Mouse (Mus musculus) MEL (cell line): ENCODE measurements around the gene Prr5l. TPM values are rescaled to one million over a fixed set of nuclear protein-coding genes. Genes with fewer than 3 reads are reported as not detected.
A peak's percentile ranks its signal among the peaks of the same experiment; 100 is the strongest.

ENCODE experiments used
- DNase-seq: peaks from one replicate; pipeline ENCODE4 v3.0.0; 2011; ENCODE audit warnings: low read depth, low spot score
- H3K27ac ChIP-seq: 2 replicates; pipeline ENCODE4 v1.5.1; 2012; ENCODE audit warnings: low read depth, mild to moderate bottlenecking, control low read depth, low read length, moderate library complexity; ENCODE audit not compliant: control insufficient read depth
- H3K27me3 ChIP-seq, 2 experiments: fragments of 150-350 bp in 1 of 2; sonication (generic) in 1 of 2; 2 replicates each; pipeline ENCODE4 v1.6.1; 2012; ENCODE audit warnings: low read length in 2 of 2, mild to moderate bottlenecking in 2 of 2, improper control_type of control experiment in 1 of 2, moderate library complexity in 1 of 2; ENCODE audit not compliant: insufficient read depth in 2 of 2, control insufficient read depth in 1 of 2
- H3K36me3 ChIP-seq, 2 experiments: 2 replicates each; pipeline ENCODE4 v1.6.1; 2012 to 2014; ENCODE audit warnings: low read length in 2 of 2, improper control_type of control experiment in 1 of 2, inconsistent platforms in 1 of 2, mild to moderate bottlenecking in 1 of 2; ENCODE audit not compliant: insufficient read depth in 2 of 2, control insufficient read depth in 1 of 2
- H3K4me1 ChIP-seq, 2 experiments: fragments of 150-350 bp in 1 of 2; sonication (generic) in 1 of 2; 2 replicates each; pipeline ENCODE4 v1.6.1; 2012; ENCODE audit warnings: low read length in 2 of 2, improper control_type of control experiment in 1 of 2, mild to moderate bottlenecking in 1 of 2; ENCODE audit not compliant: insufficient read depth in 2 of 2, control insufficient read depth in 1 of 2
- H3K4me3 ChIP-seq, 2 experiments: fragments of 150-350 bp in 1 of 2; sonication (generic) in 1 of 2; 2 replicates each; pipeline ENCODE4 v1.5.1; 2012; ENCODE audit warnings: low read depth in 2 of 2, low read length in 2 of 2, mild to moderate bottlenecking in 2 of 2, moderate library complexity in 2 of 2, control low read depth in 1 of 2, improper control_type of control experiment in 1 of 2; ENCODE audit not compliant: control insufficient read depth in 1 of 2, insufficient read depth in 1 of 2
- H3K79me2 ChIP-seq: 2 replicates; pipeline ENCODE4 v1.6.1; 2012; ENCODE audit warnings: mild to moderate bottlenecking, low read length, moderate library complexity; ENCODE audit not compliant: control insufficient read depth, poor library complexity, insufficient read depth
- H3K9ac ChIP-seq: 2 replicates; pipeline ENCODE4 v1.6.1; 2012; ENCODE audit warnings: low read depth, mild to moderate bottlenecking, control low read depth, low read length, moderate library complexity; ENCODE audit not compliant: control insufficient read depth, poor library complexity, severe bottlenecking
- H3K9me3 ChIP-seq: fragments of 150-350 bp; sonication (generic); replicated peaks from 2 replicates; pipeline ENCODE4 v1.6.1; 2012; ENCODE audit warnings: mild to moderate bottlenecking, low read length, improper control_type of control experiment, moderate library complexity; ENCODE audit not compliant: insufficient read depth
- BHLHE40 ChIP-seq: IDR thresholded peaks from 2 replicates; pipeline ENCODE4 v1.6.1; 2012; ENCODE audit warnings: low read depth, mild to moderate bottlenecking, inconsistent platforms, low read length, improper control_type of control experiment, borderline replicate concordance
- CHD2 ChIP-seq: IDR thresholded peaks from 2 replicates; pipeline ENCODE4 v1.6.1; 2011; ENCODE audit warnings: low read length, improper control_type of control experiment
- CTCF ChIP-seq, 3 experiments: IDR thresholded peaks in 2 of 3; conservative IDR thresholded peaks in 1 of 3; 2 replicates each; pipeline ENCODE4 v1.5.1; 2011 to 2012; ENCODE audit warnings: low read length in 3 of 3, low read depth in 2 of 3, mild to moderate bottlenecking in 2 of 3, improper control_type of control experiment in 1 of 3, inconsistent platforms in 1 of 3, mixed read lengths in 1 of 3, moderate library complexity in 1 of 3; ENCODE audit not compliant: control insufficient read depth in 1 of 3, insufficient read depth in 1 of 3, poor library complexity in 1 of 3, severe bottlenecking in 1 of 3
- E2F4 ChIP-seq: IDR thresholded peaks from 2 replicates; pipeline ENCODE4 v1.6.1; 2011; ENCODE audit warnings: low read depth, low read length, improper control_type of control experiment, borderline replicate concordance
- ELF1 ChIP-seq: IDR thresholded peaks from 2 replicates; pipeline ENCODE4 v1.6.1; 2014; ENCODE audit warnings: low read depth, mild to moderate bottlenecking, inconsistent platforms, low read length, improper control_type of control experiment, moderate library complexity
- EP300 ChIP-seq, 2 experiments: IDR thresholded peaks; 2 replicates each; pipeline ENCODE4 v1.6.1; 2011; ENCODE audit warnings: improper control_type of control experiment in 2 of 2, low read length in 2 of 2, low read depth in 1 of 2, mild to moderate bottlenecking in 1 of 2
- ETS1 ChIP-seq: IDR thresholded peaks from 2 replicates; pipeline ENCODE4 v1.6.1; 2012; ENCODE audit warnings: low read depth, mild to moderate bottlenecking, inconsistent platforms, low read length, improper control_type of control experiment, moderate library complexity
- GABPA ChIP-seq: IDR thresholded peaks from 2 replicates; pipeline ENCODE4 v1.6.1; 2012; ENCODE audit warnings: low read depth, mild to moderate bottlenecking, inconsistent platforms, low read length, improper control_type of control experiment, moderate library complexity
- GATA1 ChIP-seq: IDR thresholded peaks from 2 replicates; pipeline ENCODE4 v1.6.1; 2011; ENCODE audit warnings: low read depth, low read length, improper control_type of control experiment
- HCFC1 ChIP-seq: IDR thresholded peaks from 2 replicates; pipeline ENCODE4 v1.6.1; 2012; ENCODE audit warnings: low read depth, mild to moderate bottlenecking, inconsistent platforms, low read length, improper control_type of control experiment, moderate library complexity
- JUND ChIP-seq: IDR thresholded peaks from 2 replicates; pipeline ENCODE4 v1.6.1; 2011; ENCODE audit warnings: low read depth, mild to moderate bottlenecking, improper control_type of control experiment, low read length
- KAT2A ChIP-seq: conservative IDR thresholded peaks from 2 replicates; pipeline ENCODE4 v1.6.1; 2012; ENCODE audit warnings: low read depth, low read length, improper control_type of control experiment, inconsistent platforms
- MAFK ChIP-seq: IDR thresholded peaks from 2 replicates; pipeline ENCODE4 v1.6.1; 2011; ENCODE audit warnings: low read depth, mild to moderate bottlenecking, low read length, improper control_type of control experiment, borderline replicate concordance
- MAX ChIP-seq: IDR thresholded peaks from 2 replicates; pipeline ENCODE4 v1.6.1; 2011; ENCODE audit warnings: low read length, improper control_type of control experiment
- MAZ ChIP-seq: IDR thresholded peaks from 2 replicates; pipeline ENCODE4 v1.6.1; 2012; ENCODE audit warnings: low read depth, mild to moderate bottlenecking, inconsistent platforms, low read length, improper control_type of control experiment
- MEF2A ChIP-seq: IDR thresholded peaks from 2 replicates; pipeline ENCODE4 v1.6.1; 2014; ENCODE audit warnings: low read depth, mild to moderate bottlenecking, inconsistent platforms, low read length, improper control_type of control experiment; ENCODE audit not compliant: poor library complexity, insufficient replicate concordance, severe bottlenecking; ENCODE audit errors: extremely low read depth
- MXI1 ChIP-seq: IDR thresholded peaks from 2 replicates; pipeline ENCODE4 v1.6.1; 2011; ENCODE audit warnings: mild to moderate bottlenecking, low read depth, low read length, improper control_type of control experiment
- MYB ChIP-seq: IDR thresholded peaks from 2 replicates; pipeline ENCODE4 v1.6.1; 2011; ENCODE audit warnings: mild to moderate bottlenecking, low read depth, low read length, improper control_type of control experiment
- MYC ChIP-seq: IDR thresholded peaks from 2 replicates; pipeline ENCODE4 v1.6.1; 2011; ENCODE audit warnings: low read depth, mild to moderate bottlenecking, low read length, improper control_type of control experiment, moderate library complexity
- NELFE ChIP-seq: IDR thresholded peaks from 2 replicates; pipeline ENCODE4 v1.6.1; 2011; ENCODE audit warnings: low read depth, low read length, improper control_type of control experiment
- NRF1 ChIP-seq: IDR thresholded peaks from 2 replicates; pipeline ENCODE4 v1.6.1; 2014; ENCODE audit warnings: low read depth, mild to moderate bottlenecking, inconsistent platforms, low read length, improper control_type of control experiment, moderate library complexity; ENCODE audit not compliant: poor library complexity, insufficient read depth, severe bottlenecking
- POLR2A ChIP-seq, 2 experiments: IDR thresholded peaks; 2 replicates each; pipeline ENCODE4 v1.6.1; 2011 to 2012; ENCODE audit warnings: low read length in 2 of 2, mild to moderate bottlenecking in 2 of 2, control low read depth in 1 of 2, improper control_type of control experiment in 1 of 2, low read depth in 1 of 2, moderate library complexity in 1 of 2; ENCODE audit not compliant: control insufficient read depth in 1 of 2, insufficient read depth in 1 of 2, poor library complexity in 1 of 2
- POLR2AphosphoS2 ChIP-seq: IDR thresholded peaks from 2 replicates; pipeline ENCODE4 v1.6.1; 2011; ENCODE audit warnings: low read length, improper control_type of control experiment
- POLR2AphosphoS5 ChIP-seq: IDR thresholded peaks from 2 replicates; pipeline ENCODE4 v1.6.1; 2012; ENCODE audit warnings: low read depth, borderline replicate concordance, mild to moderate bottlenecking, inconsistent platforms, low read length, moderate library complexity, mixed read lengths
- RAD21 ChIP-seq: IDR thresholded peaks from 2 replicates; pipeline ENCODE4 v1.6.1; 2011; ENCODE audit warnings: mild to moderate bottlenecking, low read depth, low read length, improper control_type of control experiment
- RCOR1 ChIP-seq: IDR thresholded peaks from 2 replicates; pipeline ENCODE4 v1.6.1; 2012; ENCODE audit warnings: low read depth, mild to moderate bottlenecking, inconsistent platforms, low read length, improper control_type of control experiment
- SIN3A ChIP-seq: IDR thresholded peaks from 2 replicates; pipeline ENCODE4 v1.6.1; 2012; ENCODE audit warnings: low read length, improper control_type of control experiment, inconsistent platforms
- SMC3 ChIP-seq: IDR thresholded peaks from 2 replicates; pipeline ENCODE4 v1.6.1; 2011; ENCODE audit warnings: low read depth, low read length, improper control_type of control experiment
- TAL1 ChIP-seq: IDR thresholded peaks from 2 replicates; pipeline ENCODE4 v1.6.1; 2012; ENCODE audit warnings: mild to moderate bottlenecking, inconsistent platforms, low read length, moderate library complexity, mixed read lengths
- TBP ChIP-seq: IDR thresholded peaks from 2 replicates; pipeline ENCODE4 v1.8.0; 2011; ENCODE audit warnings: low read depth, low read length, improper control_type of control experiment
- TCF12 ChIP-seq: IDR thresholded peaks from 2 replicates; pipeline ENCODE4 v1.6.1; 2014; ENCODE audit warnings: low read depth, mild to moderate bottlenecking, inconsistent platforms, low read length, improper control_type of control experiment, moderate library complexity
- UBTF ChIP-seq: IDR thresholded peaks from 2 replicates; pipeline ENCODE4 v1.6.1; 2012; ENCODE audit warnings: low read depth, mild to moderate bottlenecking, inconsistent platforms, low read length, improper control_type of control experiment, moderate library complexity, borderline replicate concordance; ENCODE audit not compliant: insufficient read depth
- USF1 ChIP-seq: IDR thresholded peaks from 2 replicates; pipeline ENCODE4 v1.6.1; 2014; ENCODE audit warnings: low read depth, mild to moderate bottlenecking, inconsistent platforms, low read length, improper control_type of control experiment, moderate library complexity
- USF2 ChIP-seq, 2 experiments: IDR thresholded peaks; 2 replicates each; pipeline ENCODE4 v1.6.1; 2011 to 2012; ENCODE audit warnings: improper control_type of control experiment in 2 of 2, low read length in 2 of 2, borderline replicate concordance in 1 of 2, inconsistent platforms in 1 of 2, low read depth in 1 of 2, mild to moderate bottlenecking in 1 of 2; ENCODE audit not compliant: insufficient read depth in 1 of 2
- ZC3H11A ChIP-seq: IDR thresholded peaks from 2 replicates; pipeline ENCODE4 v1.6.1; 2012; ENCODE audit warnings: low read depth, mild to moderate bottlenecking, inconsistent platforms, low read length, improper control_type of control experiment
- ZKSCAN1 ChIP-seq: IDR thresholded peaks from 2 replicates; pipeline ENCODE4 v1.6.1; 2012; ENCODE audit warnings: low read depth, mild to moderate bottlenecking, inconsistent platforms, low read length, improper control_type of control experiment, moderate library complexity
- ZMIZ1 ChIP-seq: IDR thresholded peaks from 2 replicates; pipeline ENCODE4 v1.6.1; 2012; ENCODE audit warnings: low read depth, mild to moderate bottlenecking, inconsistent platforms, low read length, improper control_type of control experiment, moderate library complexity
- ZNF384 ChIP-seq: IDR thresholded peaks from 2 replicates; pipeline ENCODE4 v1.6.1; 2012; ENCODE audit warnings: low read depth, mild to moderate bottlenecking, inconsistent platforms, low read length, improper control_type of control experiment
- polyA plus RNA-seq, 2 experiments: library from polyadenylated mRNA; stranded (reverse) in 1 of 2; unstranded in 1 of 2; fragments of >175 nt in 1 of 2; fragments of >200 nt in 1 of 2; gene quantifications; 2 replicates each; pipeline versions ENCODE4 v1.2.1 to v1.2.4; 2012; ENCODE audit warnings: low replicate concordance in 2 of 2, low read depth in 1 of 2; ENCODE audit not compliant: insufficient read length in 2 of 2, insufficient read depth in 1 of 2, missing spikeins in 1 of 2
- total RNA-seq: library from RNA; depleted of rRNA; stranded (reverse); fragments of 300-350 nt; gene quantifications from 2 replicates; pipeline ENCODE4 v1.2.3, GENCODE M21; 2012

Gene Prr5l
- total and polyA plus RNA-seq, 3 experiments, result 0.04 TPM; not detected in 2

GRCm38 (mm10) chr2:101732777-101733210, 150.0 kb downstream of the Prr5l start:
- peak; percentile 93 for DNase-seq
- Histone ChIP-seq H3K27ac (peak overlapping the region; percentile 45), H3K9ac (no peak overlapping the region), H3K27me3 (peaks cover 0 to 4% of the 10 kb centered on the region in 2 experiments; a peak in 2 of 4 replicates), H3K36me3 (peaks cover 0 to 5% of the 10 kb centered on the region in 2 experiments; a peak in 1 of 4 replicates), H3K4me3 (peak overlapping the region; percentile 19 to 47), H3K4me1 (peaks cover 5 to 14% of the 10 kb centered on the region in 2 experiments; a peak in 3 of 4 replicates), H3K9me3 (no peaks in the 10 kb centered on the region), H3K79me2 (no peaks in the 10 kb centered on the region)
- no peak for TF ChIP-seq USF1
- TF ChIP-seq ZC3H11A, result no peak
- no peak for TF ChIP-seq POLR2A (IDR thresholded peaks at IDR 0.05; ENCODE audit: control insufficient read depth in 1 of 2, insufficient read depth in 1 of 2, low read depth in 1 of 2, low read length in 2 of 2, poor library complexity in 1 of 2)
- no peak for TF ChIP-seq CHD2
- TF ChIP-seq TBP, result no peak
- TF ChIP-seq NRF1, result no peak
- no peak for TF ChIP-seq MAX
- TF ChIP-seq SMC3, result no peak
- TF ChIP-seq USF2 (IDR thresholded peaks at IDR 0.05; ENCODE audit: borderline replicate concordance in 1 of 2, insufficient read depth in 1 of 2, low read depth in 1 of 2, low read length in 2 of 2), result no peak
- no peak for TF ChIP-seq POLR2AphosphoS2
- TF ChIP-seq HCFC1, result no peak
- TF ChIP-seq MYB, result no peak
- peak; percentile 61; the same call in 1 of the 2 replicates for TF ChIP-seq GATA1
- TF ChIP-seq SIN3A, result peak; percentile 73
- TF ChIP-seq MYC, result no peak
- peak; percentile 39 to 62; a peak in 3 of 4 replicates for TF ChIP-seq EP300 (IDR thresholded peaks at IDR 0.05; ENCODE audit: low read depth in 1 of 2, low read length in 2 of 2)
- TF ChIP-seq NELFE, result no peak
- TF ChIP-seq GABPA, result no peak
- no peak for TF ChIP-seq ZMIZ1
- no peak for TF ChIP-seq POLR2AphosphoS5
- TF ChIP-seq KAT2A, result no peak
- TF ChIP-seq BHLHE40, result no peak
- TF ChIP-seq RCOR1, result no peak
- no peak for TF ChIP-seq ZNF384
- no peak for TF ChIP-seq E2F4
- no peak for TF ChIP-seq ZKSCAN1
- TF ChIP-seq UBTF, result no peak
- TF ChIP-seq MAZ, result no peak
- no peak for TF ChIP-seq MEF2A
- no peak for TF ChIP-seq MAFK
- TF ChIP-seq CTCF (IDR thresholded peaks at IDR 0.05 in 2 of 3, conservative IDR thresholded peaks at IDR 0.05 in 1 of 3; ENCODE audit: control insufficient read depth in 1 of 3, insufficient read depth in 1 of 3, low read depth in 2 of 3, low read length in 3 of 3, poor library complexity in 1 of 3, severe bottlenecking in 1 of 3), result no peak
- TF ChIP-seq ELF1, result no peak
- TF ChIP-seq TCF12, result peak; percentile 58; the same call in 1 of the 2 replicates
- TF ChIP-seq TAL1, result no peak
- TF ChIP-seq ETS1, result peak; percentile 98
- TF ChIP-seq JUND, result no peak
- TF ChIP-seq MXI1, result peak; percentile 59
- TF ChIP-seq RAD21, result no peak
